Mouse (Mus musculus) embryonic facial prominence, embryonic 15.5 days (tissue): ENCODE data around the gene Ppp4r4. TPM values are rescaled to one million over a fixed set of nuclear protein-coding genes. Genes with fewer than 3 reads are reported as not detected.

Source experiments
- ATAC-seq: fragments of 200-750 bp; cut with Nextera tagmentation; 2 replicates; pipeline ENCODE4 v1.8.0; 2017; ENCODE audit warnings: low read depth, moderate TSS enrichment; ENCODE audit not compliant: insufficient number of reproducible peaks, low FRiP score, low TSS enrichment
- H3K27ac ChIP-seq: fragments of 300-500 bp; sonication (generic); replicated peaks from 2 replicates; pipeline ENCODE4 v1.5.1; 2015; ENCODE audit warnings: mild to moderate bottlenecking, inconsistent platforms
- H3K27me3 ChIP-seq: fragments of 300-500 bp; sonication (generic); 2 replicates; pipeline ENCODE4 v1.6.1; 2015; ENCODE audit warnings: inconsistent platforms
- H3K36me3 ChIP-seq: fragments of 300-500 bp; sonication (generic); 2 replicates; pipeline ENCODE4 v1.6.1; 2015; ENCODE audit warnings: mild to moderate bottlenecking, inconsistent platforms
- H3K4me1 ChIP-seq: fragments of 300-500 bp; sonication (generic); 2 replicates; pipeline ENCODE4 v1.6.1; 2015; ENCODE audit warnings: inconsistent platforms
- H3K4me2 ChIP-seq: fragments of 300-500 bp; sonication (generic); replicated peaks from 2 replicates; pipeline ENCODE4 v1.6.1; 2015; ENCODE audit warnings: mild to moderate bottlenecking, inconsistent platforms
- H3K4me3 ChIP-seq: fragments of 300-500 bp; sonication (generic); replicated peaks from 2 replicates; pipeline ENCODE4 v1.5.1; 2015; ENCODE audit warnings: mild to moderate bottlenecking, inconsistent platforms
- H3K9ac ChIP-seq: fragments of 300-500 bp; sonication (generic); 2 replicates; pipeline ENCODE4 v1.6.1; 2015; ENCODE audit warnings: inconsistent platforms
- H3K9me3 ChIP-seq: fragments of 300-500 bp; sonication (generic); replicated peaks from 2 replicates; pipeline ENCODE4 v1.6.1; 2016; ENCODE audit warnings: inconsistent platforms
- WGBS: fragments of 180-500 bp; shearing (Covaris S2); methylation state at CpG from one replicate; pipeline ENCODE4 v1.1.7; 2015; 5-methylcytosine and 5-hydroxymethylcytosine counted together
- polyA plus RNA-seq: library from polyadenylated mRNA; unstranded; fragments of >200 nt; fragmentation: Nextera tagmentation; extraction: Ambion mirVana; gene quantifications from 2 replicates; pipeline ENCODE4 v1.2.1, GENCODE M21; 2015

The Ppp4r4 gene
- polyA plus RNA-seq, 1 experiment from 2014 or later: 2.5 TPM

- WGBS: 74% methylated on average over 3 of the region's 3 CpGs
- Histone ChIP-seq H3K27me3 (no peaks in the 10 kb centered on the region), H3K27ac (no peak overlapping the region), H3K4me2 (no peak overlapping the region), H3K9ac (no peak overlapping the region), H3K36me3 (no peaks in the 10 kb centered on the region), H3K9me3 (no peaks in the 10 kb centered on the region), H3K4me1 (no peaks in the 10 kb centered on the region), H3K4me3 (no peak overlapping the region)
- ATAC-seq: no peak
These were observed 28.8 kb upstream of the Ppp4r4 start for GRCm38 (mm10) chr12:103503300-103503699.

GRCm38 (mm10) chr12:103504402-103504801 lies 27.7 kb upstream of the Ppp4r4 start:
- Histone ChIP-seq H3K4me1 (no peaks in the 10 kb centered on the region), H3K4me3 (no peak overlapping the region), H3K4me2 (no peak overlapping the region), H3K9me3 (no peaks in the 10 kb centered on the region), H3K27ac (no peak overlapping the region), H3K27me3 (no peaks in the 10 kb centered on the region), H3K9ac (no peak overlapping the region), H3K36me3 (no peaks in the 10 kb centered on the region)
- 75% methylated on average over 3 of the region's 3 CpGs for WGBS
- ATAC-seq: no peak

GRCm38 (mm10) chr12:103508346-103508745 lies 23.7 kb upstream of the Ppp4r4 start:
- no peak overlapping the region for H3K4me2 ChIP-seq
- H3K9me3 ChIP-seq: no peaks in the 10 kb centered on the region
- H3K4me1 ChIP-seq: no peaks in the 10 kb centered on the region
- no peak for ATAC-seq
- no peaks in the 10 kb centered on the region for H3K27me3 ChIP-seq
- H3K4me3 ChIP-seq: no peak overlapping the region
- H3K36me3 ChIP-seq: no peaks in the 10 kb centered on the region
- no peak overlapping the region for H3K9ac ChIP-seq
- 74% methylated on average over 4 of the region's 4 CpGs for WGBS
- H3K27ac ChIP-seq: no peak overlapping the region

GRCm38 (mm10) chr12:103509893-103510292 lies 22.2 kb upstream of the Ppp4r4 start:
- Histone ChIP-seq H3K9ac (no peak overlapping the region), H3K9me3 (no peaks in the 10 kb centered on the region), H3K27me3 (no peaks in the 10 kb centered on the region), H3K4me2 (no peak overlapping the region), H3K27ac (no peak overlapping the region), H3K4me1 (no peaks in the 10 kb centered on the region), H3K4me3 (no peak overlapping the region), H3K36me3 (no peaks in the 10 kb centered on the region)
- ATAC-seq: no peak
- 82% methylated on average over 8 of the region's 8 CpGs for WGBS

- no peak for ATAC-seq
- no peak overlapping the region for H3K27ac ChIP-seq
- no peaks in the 10 kb centered on the region for H3K9me3 ChIP-seq
- H3K9ac ChIP-seq: no peak overlapping the region
- no peaks in the 10 kb centered on the region for H3K27me3 ChIP-seq
- H3K36me3 ChIP-seq: no peaks in the 10 kb centered on the region
- WGBS: 53% methylated on average over 2 of the region's 2 CpGs
- H3K4me3 ChIP-seq: no peak overlapping the region
- H3K4me1 ChIP-seq: no peaks in the 10 kb centered on the region
- H3K4me2 ChIP-seq: no peak overlapping the region
These were observed 20.5 kb upstream of the Ppp4r4 start for GRCm38 (mm10) chr12:103511586-103511985.

- Histone ChIP-seq H3K4me2 (no peak overlapping the region), H3K9me3 (no peaks in the 10 kb centered on the region), H3K27me3 (no peaks in the 10 kb centered on the region), H3K27ac (no peak overlapping the region), H3K4me3 (no peak overlapping the region), H3K36me3 (no peaks in the 10 kb centered on the region), H3K9ac (no peak overlapping the region), H3K4me1 (no peaks in the 10 kb centered on the region)
- ATAC-seq: no peak
- WGBS: 52% methylated on average over 2 of the region's 2 CpGs
These were observed 19.0 kb upstream of the Ppp4r4 start for GRCm38 (mm10) chr12:103513039-103513438.

- H3K4me1 ChIP-seq: no peaks in the 10 kb centered on the region
- ATAC-seq: no peak
- no peaks in the 10 kb centered on the region for H3K36me3 ChIP-seq
- no peaks in the 10 kb centered on the region for H3K27me3 ChIP-seq
- H3K9me3 ChIP-seq: no peaks in the 10 kb centered on the region
- no peak overlapping the region for H3K4me2 ChIP-seq
- no peak overlapping the region for H3K9ac ChIP-seq
- H3K27ac ChIP-seq: no peak overlapping the region
- WGBS: 54% methylated on average over 4 of the region's 4 CpGs
- H3K4me3 ChIP-seq: no peak overlapping the region
These were observed 18.6 kb upstream of the Ppp4r4 start for GRCm38 (mm10) chr12:103513451-103513871.

- H3K9ac ChIP-seq: no peak overlapping the region
- H3K4me2 ChIP-seq: no peak overlapping the region
- no peaks in the 10 kb centered on the region for H3K9me3 ChIP-seq
- H3K27me3 ChIP-seq: no peaks in the 10 kb centered on the region
- no peak overlapping the region for H3K27ac ChIP-seq
- ATAC-seq: no peak
- H3K4me1 ChIP-seq: no peaks in the 10 kb centered on the region
- no peaks in the 10 kb centered on the region for H3K36me3 ChIP-seq
- whole genome bisulfite sequencing: 65% methylated on average over 3 of the region's 3 CpGs
- H3K4me3 ChIP-seq: no peak overlapping the region
These were observed 17.7 kb upstream of the Ppp4r4 start for GRCm38 (mm10) chr12:103514354-103514753.

- H3K4me3 ChIP-seq: no peak overlapping the region
- H3K27ac ChIP-seq: no peak overlapping the region
- no peaks in the 10 kb centered on the region for H3K9me3 ChIP-seq
- H3K27me3 ChIP-seq: no peaks in the 10 kb centered on the region
- no peaks in the 10 kb centered on the region for H3K4me1 ChIP-seq
- H3K9ac ChIP-seq: no peak overlapping the region
- ATAC-seq: no peak
- 79% methylated on average over 4 of the region's 4 CpGs for WGBS
- no peak overlapping the region for H3K4me2 ChIP-seq
- no peaks in the 10 kb centered on the region for H3K36me3 ChIP-seq
These were observed 16.4 kb upstream of the Ppp4r4 start for GRCm38 (mm10) chr12:103515638-103516037.

GRCm38 (mm10) chr12:103518640-103519039 lies 13.4 kb upstream of the Ppp4r4 start:
- no peaks in the 10 kb centered on the region for H3K9me3 ChIP-seq
- WGBS: 82% methylated on average over 6 of the region's 6 CpGs
- no peak for ATAC-seq

GRCm38 (mm10) chr12:103530596-103530995 lies 1.5 kb upstream of the Ppp4r4 start:
- Histone ChIP-seq H3K9ac (no peak overlapping the region), H3K9me3 (no peaks in the 10 kb centered on the region), H3K27me3 (peaks cover 10% of the 10 kb centered on the region), H3K4me1 (peaks cover 9% of the 10 kb centered on the region), H3K36me3 (no peaks in the 10 kb centered on the region), H3K27ac (no peak overlapping the region), H3K4me2 (no peak overlapping the region), H3K4me3 (no peak overlapping the region)
- ATAC-seq: no peak
- WGBS: 70% methylated on average over 2 of the region's 2 CpGs

More at GRCm38 (mm10) chr12:103518640-103519039, 13.4 kb upstream of the Ppp4r4 start:
- Histone ChIP-seq H3K4me3 (no peak overlapping the region), H3K4me2 (no peak overlapping the region), H3K27ac (no peak overlapping the region), H3K9ac (no peak overlapping the region), H3K4me1 (no peaks in the 10 kb centered on the region), H3K36me3 (no peaks in the 10 kb centered on the region), H3K27me3 (no peaks in the 10 kb centered on the region)

- Histone ChIP-seq H3K4me3 (peak overlapping the region; percentile 74), H3K27ac (no peak overlapping the region), H3K27me3 (peaks cover 10% of the 10 kb centered on the region), H3K36me3 (no peaks in the 10 kb centered on the region), H3K4me2 (peak overlapping the region; percentile 100), H3K9me3 (no peaks in the 10 kb centered on the region), H3K4me1 (peaks cover 9% of the 10 kb centered on the region), H3K9ac (peak overlapping the region; percentile 44)
- peak; percentile 55 for ATAC-seq
- under 1% methylated on average over 44 of the region's 44 CpGs for WGBS
These were observed 739 bp downstream of the Ppp4r4 start for GRCm38 (mm10) chr12:103532649-103533395.
